Mouse (Mus musculus) spleen, adult 2 months (tissue): ENCODE results near the gene Pm20d2. TPM values are rescaled to one million over a fixed set of nuclear protein-coding genes. Genes with fewer than 3 reads are reported as not detected.
A peak's percentile ranks its signal among the peaks of the same experiment; 100 is the strongest.

ENCODE experiments used
- DNase-seq, 2 experiments: peaks; one replicate each; pipeline versions ENCODE4 v3.0.0 to v3.0.0-alpha.2; 2012 to 2021; ENCODE audit warnings: low spot score in 2 of 2, low read depth in 1 of 2
- H3K27ac ChIP-seq: fragments of 200-500 bp; 2 replicates; pipeline ENCODE4 v1.5.1; 2012; ENCODE audit warnings: low read length, inconsistent platforms; ENCODE audit not compliant: insufficient read depth
- H3K27me3 ChIP-seq: fragments of 200-500 bp; 2 replicates; pipeline ENCODE4 v1.6.1; 2012; ENCODE audit warnings: mild to moderate bottlenecking, moderate library complexity, low read length, inconsistent platforms; ENCODE audit not compliant: control insufficient read depth, insufficient read depth
- H3K36me3 ChIP-seq: fragments of 200-500 bp; 2 replicates; pipeline ENCODE4 v1.6.1; 2012; ENCODE audit warnings: mild to moderate bottlenecking, low read length, inconsistent platforms; ENCODE audit not compliant: control insufficient read depth, insufficient read depth
- H3K4me1 ChIP-seq: fragments of 200-500 bp; 2 replicates; pipeline ENCODE4 v1.6.1; 2011; ENCODE audit warnings: inconsistent platforms; ENCODE audit not compliant: control insufficient read depth, insufficient read depth, insufficient read length
- H3K4me3 ChIP-seq: fragments of 200-500 bp; 2 replicates; pipeline ENCODE4 v1.5.1; 2011; ENCODE audit warnings: mild to moderate bottlenecking, inconsistent platforms; ENCODE audit not compliant: insufficient read depth, insufficient read length; ENCODE audit errors: extremely low read depth
- CTCF ChIP-seq: fragments of 200-500 bp; IDR thresholded peaks from 2 replicates; pipeline ENCODE4 v1.5.1; 2011; ENCODE audit warnings: mild to moderate bottlenecking, inconsistent platforms; ENCODE audit not compliant: insufficient read depth, insufficient read length, insufficient replicate concordance; ENCODE audit errors: extremely low read depth
- POLR2A ChIP-seq: fragments of 200-500 bp; IDR thresholded peaks from 2 replicates; pipeline ENCODE4 v1.6.1; 2011; ENCODE audit warnings: low read depth, low read length, inconsistent platforms
- WGBS: fragments of 180-500 bp; shearing (Covaris S2); methylation state at CpG from one replicate; pipeline ENCODE4 v1.1.7; 2018; 5-methylcytosine and 5-hydroxymethylcytosine counted together
- polyA plus RNA-seq: library from polyadenylated mRNA; depleted of rRNA; stranded (reverse); fragments of >200 nt; gene quantifications from 2 replicates; pipeline ENCODE4 v1.2.3, GENCODE M21; 2012

Gene Pm20d2
- polyA plus RNA-seq, 1 experiment = 1.3 TPM

GRCm38 (mm10) chr4:33207551-33207950 lies 18.0 kb upstream of the Pm20d2 start:
- WGBS = 70% methylated on average over 2 of the region's 2 CpGs
- TF ChIP-seq CTCF = no peak
- no peak for TF ChIP-seq POLR2A

GRCm38 (mm10) chr4:33204682-33205081 lies 15.1 kb upstream of the Pm20d2 start:
- peak in 1 of 2 experiments; percentile 35 for DNase-seq

More at GRCm38 (mm10) chr4:33207551-33207950, 18.0 kb upstream of the Pm20d2 start:
- Histone ChIP-seq H3K27me3 (peaks cover 9% of the 10 kb centered on the region), H3K4me1 (peaks cover 5% of the 10 kb centered on the region), H3K4me3 (no peak overlapping the region), H3K27ac (no peak overlapping the region), H3K36me3 (no peaks in the 10 kb centered on the region)
- no peak for DNase-seq

GRCm38 (mm10) chr4:33198117-33198516 lies 8.6 kb upstream of the Pm20d2 start:
- WGBS = 38% methylated on average over 2 of the region's 2 CpGs
- no peak for TF ChIP-seq CTCF
- no peak for TF ChIP-seq POLR2A
- no peaks in the 10 kb centered on the region for H3K4me1 ChIP-seq
- DNase-seq = no peak
- no peaks in the 10 kb centered on the region for H3K36me3 ChIP-seq
- H3K27ac ChIP-seq = no peak overlapping the region
- H3K4me3 ChIP-seq = no peak overlapping the region
- H3K27me3 ChIP-seq = no peaks in the 10 kb centered on the region

More at GRCm38 (mm10) chr4:33204682-33205081, 15.1 kb upstream of the Pm20d2 start:
- Histone ChIP-seq H3K27me3 (peaks cover 9% of the 10 kb centered on the region), H3K27ac (no peak overlapping the region), H3K4me3 (no peak overlapping the region), H3K36me3 (no peaks in the 10 kb centered on the region), H3K4me1 (peaks cover 5% of the 10 kb centered on the region)
- WGBS = 21% methylated on average over 4 of the region's 4 CpGs
- TF ChIP-seq POLR2A (no peak), CTCF (peak; percentile 51; the same call in 1 of the 2 replicates)

- peak in 1 of 2 experiments; percentile 29 for DNase-seq
- Histone ChIP-seq H3K4me3 (peak overlapping the region; percentile 58), H3K4me1 (peaks cover 9% of the 10 kb centered on the region; the same call in 1 of the 2 replicates), H3K27ac (peak overlapping the region; percentile 35; the same call in 1 of the 2 replicates), H3K36me3 (no peaks in the 10 kb centered on the region), H3K27me3 (peaks cover 13% of the 10 kb centered on the region; the same call in 1 of the 2 replicates)
- WGBS = 1% methylated on average over 119 of the region's 123 CpGs
- TF ChIP-seq POLR2A = no peak
These were observed 479 bp downstream of the Pm20d2 start for GRCm38 (mm10) chr4:33188781-33189734.

GRCm38 (mm10) chr4:33188164-33188563 lies 1.4 kb downstream of the Pm20d2 start:
- DNase-seq = no peak
- WGBS = 44% methylated on average over 9 of the region's 9 CpGs
- H3K27me3 ChIP-seq = peaks cover 13% of the 10 kb centered on the region; the same call in 1 of the 2 replicates
- TF ChIP-seq POLR2A (no peak), CTCF (no peak)
- H3K27ac ChIP-seq = no peak overlapping the region
- H3K36me3 ChIP-seq = no peaks in the 10 kb centered on the region
- H3K4me3 ChIP-seq = no peak overlapping the region
- peaks cover 9% of the 10 kb centered on the region; the same call in 1 of the 2 replicates for H3K4me1 ChIP-seq

GRCm38 (mm10) chr4:33183477-33183876 lies 6.1 kb downstream of the Pm20d2 start:
- Histone ChIP-seq H3K36me3 (no peaks in the 10 kb centered on the region), H3K4me1 (no peaks in the 10 kb centered on the region), H3K27me3 (peaks cover 2% of the 10 kb centered on the region; the same call in 1 of the 2 replicates), H3K4me3 (no peak overlapping the region), H3K27ac (no peak overlapping the region)
- DNase-seq = no peak
- 86% methylated on average over 5 of the region's 5 CpGs for WGBS
- TF ChIP-seq CTCF = no peak
- no peak for TF ChIP-seq POLR2A
